Mouse (Mus musculus): Measurements from ENCODE around the gene Gm14180.
"Not testable (repeated sequence)": the region's sequence is repeated elsewhere in the genome, so short reads cannot be mapped to it uniquely, and the experiment has no call there.

The Gm14180 gene

GRCm38 (mm10) chr11:99734190-99734589 lies at the start of gene Gm14180:
Gene Gm14180, minus strand, starts transcription at chr11:99734290.
- in situ Hi-C loops (cut with MboI, MseI): no loop called here

GRCm38 (mm10) chr11:99780604-99781003 lies 46.5 kb upstream of the Gm14180 start, which contains the start of gene Krtap4-8:
Gene Krtap4-8, minus strand, starts transcription at chr11:99780704.
- in situ Hi-C loops (cut with MboI, MseI): no loop called here

- in situ Hi-C loops (cut with MboI, MseI): no loop called here
These were observed 44.3 kb upstream of the Gm14180 start for GRCm38 (mm10) chr11:99778401-99778800.

- in situ Hi-C loops (cut with MboI, MseI): not testable (repeated sequence)
These were observed 38.7 kb upstream of the Gm14180 start, which contains the start of gene Gm11595 for GRCm38 (mm10) chr11:99772813-99773212. Gene Gm11595, minus strand, starts transcription at chr11:99772913.

- in situ Hi-C loops (cut with MboI, MseI): no loop called here
These were observed 34.3 kb upstream of the Gm14180 start for GRCm38 (mm10) chr11:99768410-99768809.

GRCm38 (mm10) chr11:99758877-99759276 lies 24.8 kb upstream of the Gm14180 start:
- in situ Hi-C loops (cut with MboI, MseI): no loop called here

GRCm38 (mm10) chr11:99743985-99744384 lies 9.9 kb upstream of the Gm14180 start:
- in situ Hi-C loops (cut with MboI, MseI): no loop called here

- in situ Hi-C loops (cut with MboI, MseI): no loop called here
These were observed 10.0 kb downstream of the Gm14180 start for GRCm38 (mm10) chr11:99724061-99724460.

GRCm38 (mm10) chr11:99718759-99719158 lies 15.3 kb downstream of the Gm14180 start:
- in situ Hi-C loops (cut with MboI, MseI): no loop called here

- in situ Hi-C loops (cut with MboI, MseI): no loop called here
These were observed 43.6 kb downstream of the Gm14180 start, which contains the start of gene Gm14190 for GRCm38 (mm10) chr11:99690463-99690862. Gene Gm14190, minus strand, starts transcription at chr11:99690740.

GRCm38 (mm10) chr11:99685235-99685634 lies 48.9 kb downstream of the Gm14180 start:
- in situ Hi-C loops (cut with MboI, MseI): not testable (repeated sequence)

All from T-helper 1 cell (primary cell).